Mouse (Mus musculus): Measurements from ENCODE around the gene Wdr64. TPM values are rescaled to one million over a fixed set of nuclear protein-coding genes. Genes with fewer than 3 reads are reported as not detected.

Gene Wdr64
- total RNA-seq, 2 experiments from 2014 or later = not detected

DNA sequence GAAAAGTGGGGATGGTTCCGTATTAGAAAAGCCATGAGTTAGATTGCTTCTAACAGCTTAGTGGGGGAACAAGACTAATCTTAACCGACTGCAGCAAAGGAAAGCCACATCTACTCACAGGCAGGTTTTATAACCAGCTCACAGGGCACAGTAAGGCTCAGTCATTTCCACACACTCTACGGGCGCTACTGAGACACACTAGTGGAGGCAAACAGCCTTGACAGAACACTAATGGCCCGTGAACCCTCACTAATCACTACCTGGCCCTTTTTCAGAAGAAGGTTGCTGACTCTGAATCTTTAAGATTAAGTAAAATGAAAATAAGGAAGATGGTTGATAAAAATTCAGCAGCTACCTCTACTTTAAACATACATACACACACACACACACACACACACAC is 9.2 kb downstream of the Wdr64 start:
- DNase-seq (ENCODE audit: extremely low spot score in 1 of 2, low spot score in 2 of 2) = no peak
- intact Hi-C loops (cut with DNase I) = no loop called here

GRCm38 (mm10) chr1:175708013-175708412 is 9.6 kb downstream of the Wdr64 start:
- DNase-seq (ENCODE audit: extremely low spot score in 1 of 2, low spot score in 2 of 2) = no peak
- intact Hi-C loops (cut with DNase I) = no loop called here

- intact Hi-C loops (cut with DNase I) = no loop called here
- peak in 1 of 2 experiments; percentile 42 for DNase-seq (ENCODE audit: extremely low spot score in 1 of 2, low spot score in 2 of 2)
Measured at GRCm38 (mm10) chr1:175712338-175712909, 14.0 kb downstream of the Wdr64 start.

DNA sequence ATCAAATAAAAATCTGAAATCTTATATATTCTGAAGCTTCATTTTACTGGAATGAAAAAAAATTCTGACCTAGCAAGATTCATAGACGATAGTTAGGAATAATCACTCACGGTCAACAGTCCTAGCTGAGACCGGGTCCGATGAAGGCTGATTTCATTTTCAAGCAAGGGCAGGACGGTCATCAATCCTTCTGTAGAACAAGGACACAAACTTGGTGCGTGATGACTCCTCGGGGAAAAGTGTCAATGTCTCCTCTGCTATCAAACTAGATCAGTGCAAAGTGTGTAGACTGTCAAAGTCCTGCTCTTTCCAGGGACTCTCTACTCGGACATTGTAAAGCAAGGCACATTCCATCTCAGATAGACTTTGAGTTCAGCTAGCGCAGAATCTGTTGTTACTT is 18.4 kb downstream of the Wdr64 start:
- no peak for DNase-seq (ENCODE audit: extremely low spot score in 1 of 2, low spot score in 2 of 2)
- intact Hi-C loops (cut with DNase I) = no loop called here

DNA sequence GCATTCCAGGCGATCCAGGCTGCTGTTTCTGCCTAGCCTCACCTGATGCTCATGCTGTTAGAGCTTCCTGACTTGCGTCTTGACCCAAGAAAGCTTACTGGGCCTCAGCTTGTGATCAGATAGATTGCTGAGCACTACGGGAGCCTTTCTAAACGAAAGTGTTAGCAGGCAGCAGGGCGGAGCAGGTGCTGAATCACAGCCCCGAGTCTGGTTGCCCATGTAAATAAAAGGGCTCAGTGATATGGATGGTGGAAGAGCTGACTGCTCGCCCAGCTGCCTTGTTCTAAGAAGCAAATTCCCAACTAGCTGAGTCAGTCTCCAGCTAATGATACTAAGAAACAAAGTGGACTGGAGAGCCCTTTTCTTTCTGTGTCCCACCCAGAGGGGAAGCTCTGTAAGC is 27.4 kb downstream of the Wdr64 start:
- intact Hi-C loops (cut with DNase I) = no loop called here
- DNase-seq (ENCODE audit: extremely low spot score in 1 of 2, low spot score in 2 of 2) = no peak

GRCm38 (mm10) chr1:175754576-175755364 is 56.4 kb downstream of the Wdr64 start:
- no peak for DNase-seq (ENCODE audit: extremely low spot score in 1 of 2, low spot score in 2 of 2)
- intact Hi-C loops (cut with DNase I) = no loop called here

- DNase-seq (ENCODE audit: extremely low spot score in 1 of 2, low spot score in 2 of 2) = no peak
- intact Hi-C loops (cut with DNase I) = no loop called here
Measured at GRCm38 (mm10) chr1:175794668-175795067, 96.3 kb downstream of the Wdr64 start.

- no peak for DNase-seq (ENCODE audit: extremely low spot score in 1 of 2, low spot score in 2 of 2)
- intact Hi-C loops (cut with DNase I) = no loop called here
Measured at GRCm38 (mm10) chr1:175808356-175808755, 110.0 kb downstream of the Wdr64 start.

GRCm38 (mm10) chr1:175811625-175812024 is 113.2 kb downstream of the Wdr64 start:
- intact Hi-C loops (cut with DNase I) = no loop called here
- no peak for DNase-seq (ENCODE audit: extremely low spot score in 1 of 2, low spot score in 2 of 2)

GRCm38 (mm10) chr1:175823815-175824438 is 125.5 kb downstream of the Wdr64 start:
- peak in 1 of 2 experiments; percentile 7 for DNase-seq (ENCODE audit: extremely low spot score in 1 of 2, low spot score in 2 of 2)
- intact Hi-C loops (cut with DNase I) = no loop called here

- intact Hi-C loops (cut with DNase I) = no loop called here
- DNase-seq (ENCODE audit: extremely low spot score in 1 of 2, low spot score in 2 of 2) = no peak
Measured at GRCm38 (mm10) chr1:175828539-175828938, 130.1 kb downstream of the Wdr64 start.

- intact Hi-C loops (cut with DNase I) = no loop called here
- no peak for DNase-seq (ENCODE audit: extremely low spot score in 1 of 2, low spot score in 2 of 2)
Measured at GRCm38 (mm10) chr1:175829220-175829619, 130.8 kb downstream of the Wdr64 start.

DNA sequence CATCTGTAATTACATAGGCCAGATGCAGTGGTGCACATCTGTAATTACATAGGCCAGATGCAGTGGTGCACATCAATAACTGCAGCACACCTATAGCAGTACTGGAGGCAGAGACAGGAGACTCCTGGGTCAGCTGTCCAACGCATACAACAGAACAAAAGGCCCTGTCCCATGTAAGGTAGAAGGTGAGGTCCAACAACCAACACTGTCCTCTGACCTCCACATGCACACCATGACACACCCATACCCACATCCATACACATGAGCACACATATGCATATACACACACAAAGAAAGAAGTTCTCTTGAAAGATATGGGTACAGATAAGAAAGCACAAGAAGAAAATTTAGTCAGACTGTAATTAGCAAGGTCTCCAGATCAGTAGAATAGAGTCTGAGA is 157.1 kb downstream of the Wdr64 start:
- no peak for DNase-seq (ENCODE audit: extremely low spot score in 1 of 2, low spot score in 2 of 2)
- intact Hi-C loops (cut with DNase I) = no loop called here

Other genes with a start within 250 kb of the Wdr64 start
- gene Rgs7, start 206.1 kb upstream of the Wdr64 start, total RNA-seq (2021) = 100 to 1,000 TPM; 104 to 110 TPM
- gene Kmo, start 78.2 kb upstream of the Wdr64 start, total RNA-seq (2021) = not detected
- gene Fh1, start 73.0 kb upstream of the Wdr64 start, total RNA-seq (2021) = 10 to 100 TPM; 86.1 to 91.7 TPM
- 10 to 100 TPM; 12.0 to 17.8 TPM for gene Opn3, start 5.8 kb upstream of the Wdr64 start, total RNA-seq (2021)
- 10 to 100 TPM; 15.9 to 20.2 TPM for gene Chml, start 5.7 kb upstream of the Wdr64 start, total RNA-seq (2021)
- 1 to 10 TPM; 2.0 to 3.4 TPM for gene Exo1, start 182.0 kb downstream of the Wdr64 start, total RNA-seq (2021)
- gene Gm38100, start 221.7 kb downstream of the Wdr64 start, total RNA-seq (2021) = not detected

Measured in left cerebral cortex, postnatal 10 days (tissue).